Mouse (Mus musculus): ENCODE data around the gene Gm49403. TPM values are rescaled to one million over a fixed set of nuclear protein-coding genes. Genes with fewer than 3 reads are reported as not detected.
"Not testable (repeated sequence)": the region's sequence is repeated elsewhere in the genome, so short reads cannot be mapped to it uniquely, and the experiment has no call there.

Gene Gm49403
- polyA plus RNA-seq, 1 experiment from 2014 or later: not detected

GRCm38 (mm10) chr19:8850402-8850901 is 33.3 kb upstream of the Gm49403 start, which contains the start of gene Lrrn4cl:
Gene Lrrn4cl, plus strand, starts transcription at chr19:8850768.
- no peaks in the 10 kb centered on the region for H3K4me1 ChIP-seq (replicated peaks)
- no peak within 1 kb of the TSS for H3K4me2 ChIP-seq
- no peak within 1 kb of the TSS for H3K4me3 ChIP-seq
- H3K9me3 ChIP-seq: no peaks in the 10 kb centered on the region
- no peak within 1 kb of the TSS for H3K27ac ChIP-seq (replicated peaks)
- no peak for ATAC-seq (ENCODE audit: low read depth)
- 38% methylated on average over 7 of the region's 7 CpGs for WGBS
- H3K36me3 ChIP-seq: peaks cover 40% of the 10 kb centered on the region
- 0 out of 2 replicates have a peak within 1 kb of the TSS, but pooled peaks have one; percentile 43 for H3K9ac ChIP-seq
- H3K27me3 ChIP-seq: no peaks in the 10 kb centered on the region

GRCm38 (mm10) chr19:8851639-8852038 is 32.1 kb upstream of the Gm49403 start:
- H3K4me3 ChIP-seq: no peak overlapping the region

GRCm38 (mm10) chr19:8852236-8852928 is 31.3 kb upstream of the Gm49403 start:
- H3K4me3 ChIP-seq: no peak overlapping the region
- no peak overlapping the region for H3K9ac ChIP-seq
- no peak overlapping the region for H3K4me2 ChIP-seq
- no peaks in the 10 kb centered on the region for H3K9me3 ChIP-seq
- no peaks in the 10 kb centered on the region; the same call in 1 of the 2 replicates for H3K27me3 ChIP-seq
- H3K27ac ChIP-seq (replicated peaks): no peak overlapping the region
- no peaks in the 10 kb centered on the region for H3K4me1 ChIP-seq (replicated peaks)
- WGBS: 57% methylated on average over 10 of the region's 10 CpGs
- ATAC-seq (ENCODE audit: low read depth): no peak
- H3K36me3 ChIP-seq: peaks cover 20% of the 10 kb centered on the region

More at GRCm38 (mm10) chr19:8851639-8852038, 32.1 kb upstream of the Gm49403 start:
- ATAC-seq (ENCODE audit: low read depth): no peak
- WGBS: 52% methylated on average over 7 of the region's 7 CpGs
- no peak overlapping the region for H3K4me2 ChIP-seq
- H3K4me1 ChIP-seq (replicated peaks): no peaks in the 10 kb centered on the region
- no peak overlapping the region for H3K9ac ChIP-seq
- no peaks in the 10 kb centered on the region for H3K9me3 ChIP-seq
- H3K27me3 ChIP-seq: no peaks in the 10 kb centered on the region; the same call in 1 of the 2 replicates
- H3K36me3 ChIP-seq: peaks cover 28% of the 10 kb centered on the region
- no peak overlapping the region for H3K27ac ChIP-seq (replicated peaks)

- 83% methylated on average over 3 of the region's 3 CpGs for WGBS
- Histone ChIP-seq H3K36me3 (peaks cover 13% of the 10 kb centered on the region), H3K27ac (replicated peaks) (no peak overlapping the region), H3K9ac (no peak overlapping the region), H3K4me1 (replicated peaks) (no peaks in the 10 kb centered on the region), H3K4me3 (no peak overlapping the region), H3K9me3 (no peaks in the 10 kb centered on the region), H3K4me2 (no peak overlapping the region), H3K27me3 (no peaks in the 10 kb centered on the region; the same call in 1 of the 2 replicates)
- ATAC-seq (ENCODE audit: low read depth): no peak
Observed at GRCm38 (mm10) chr19:8853117-8853516, 30.6 kb upstream of the Gm49403 start.

GRCm38 (mm10) chr19:8857689-8858088 is 26.0 kb upstream of the Gm49403 start:
- Histone ChIP-seq H3K36me3 (no peaks in the 10 kb centered on the region), H3K9ac (no peak overlapping the region), H3K9me3 (no peaks in the 10 kb centered on the region), H3K4me1 (replicated peaks) (no peaks in the 10 kb centered on the region), H3K4me3 (no peak overlapping the region), H3K4me2 (no peak overlapping the region), H3K27ac (replicated peaks) (no peak overlapping the region), H3K27me3 (no peaks in the 10 kb centered on the region; the same call in 1 of the 2 replicates)
- ATAC-seq (ENCODE audit: low read depth): no peak
- WGBS: 42% methylated on average over 4 of the region's 4 CpGs

- ATAC-seq (ENCODE audit: low read depth): no peak
- no peaks in the 10 kb centered on the region for H3K9me3 ChIP-seq
- H3K36me3 ChIP-seq: no peaks in the 10 kb centered on the region
- H3K9ac ChIP-seq: no peak overlapping the region
- no peaks in the 10 kb centered on the region; the same call in 1 of the 2 replicates for H3K27me3 ChIP-seq
- no peak overlapping the region for H3K27ac ChIP-seq (replicated peaks)
- 23% methylated on average over 1 of the region's 1 CpGs for WGBS
- no peak overlapping the region for H3K4me3 ChIP-seq
- H3K4me1 ChIP-seq (replicated peaks): no peaks in the 10 kb centered on the region
- H3K4me2 ChIP-seq: no peak overlapping the region
Observed at GRCm38 (mm10) chr19:8859018-8859417, 24.7 kb upstream of the Gm49403 start.

- Histone ChIP-seq H3K9me3 (no peaks in the 10 kb centered on the region), H3K4me2 (no peak overlapping the region), H3K27me3 (no peaks in the 10 kb centered on the region), H3K27ac (replicated peaks) (no peak overlapping the region), H3K36me3 (no peaks in the 10 kb centered on the region), H3K4me3 (no peak overlapping the region), H3K9ac (no peak overlapping the region), H3K4me1 (replicated peaks) (no peaks in the 10 kb centered on the region)
- ATAC-seq (ENCODE audit: low read depth): no peak
- 84% methylated on average over 6 of the region's 6 CpGs for WGBS
Observed at GRCm38 (mm10) chr19:8864265-8864664, 19.5 kb upstream of the Gm49403 start.

- Histone ChIP-seq H3K36me3 (peaks cover 25% of the 10 kb centered on the region), H3K4me1 (replicated peaks) (peaks cover 16% of the 10 kb centered on the region), H3K4me3 (peak overlapping the region; percentile 97; the same call in 1 of the 2 replicates), H3K4me2 (peak overlapping the region; percentile 91)
- not testable (repeated sequence) for H3K27me3 ChIP-seq; H3K9me3 ChIP-seq; ATAC-seq (ENCODE audit: low read depth); H3K9ac ChIP-seq; H3K27ac ChIP-seq (replicated peaks)
- WGBS: 70% methylated on average over 3 of the region's 3 CpGs
Observed at GRCm38 (mm10) chr19:8870381-8870780, 13.3 kb upstream of the Gm49403 start.

GRCm38 (mm10) chr19:8870838-8871237 is 12.9 kb upstream of the Gm49403 start:
- H3K4me1 ChIP-seq (replicated peaks): peaks cover 16% of the 10 kb centered on the region
- WGBS: 65% methylated on average over 9 of the region's 9 CpGs
- no peaks in the 10 kb centered on the region for H3K9me3 ChIP-seq
- peak overlapping the region; percentile 91 for H3K4me2 ChIP-seq
- no peaks in the 10 kb centered on the region for H3K27me3 ChIP-seq
- peaks cover 29% of the 10 kb centered on the region for H3K36me3 ChIP-seq
- H3K4me3 ChIP-seq: peak overlapping the region; percentile 97
- H3K27ac ChIP-seq (replicated peaks): peak overlapping the region; percentile 84
- peak overlapping the region; percentile 97 for H3K9ac ChIP-seq
- ATAC-seq (ENCODE audit: low read depth): peak; percentile 51

GRCm38 (mm10) chr19:8871267-8872186 is 12.2 kb upstream of the Gm49403 start, which contains the start of gene Ubxn1:
Gene Ubxn1, plus strand, starts transcription at chr19:8871496.
- H3K9me3 ChIP-seq: no peaks in the 10 kb centered on the region
- H3K27me3 ChIP-seq: no peaks in the 10 kb centered on the region
- ATAC-seq (ENCODE audit: low read depth): peak; percentile 97
- WGBS: 1% methylated on average over 59 of the region's 59 CpGs
- peak within 1 kb of the TSS; percentile 84 for H3K27ac ChIP-seq (replicated peaks)
- peaks cover 36% of the 10 kb centered on the region for H3K36me3 ChIP-seq
- peak within 1 kb of the TSS; percentile 97 for H3K4me3 ChIP-seq
- H3K9ac ChIP-seq: peak within 1 kb of the TSS; percentile 97
- H3K4me1 ChIP-seq (replicated peaks): peaks cover 16% of the 10 kb centered on the region
- peak within 1 kb of the TSS; percentile 91 for H3K4me2 ChIP-seq

GRCm38 (mm10) chr19:8872266-8872840 is 11.4 kb upstream of the Gm49403 start:
- WGBS: 76% methylated on average over 10 of the region's 10 CpGs
- H3K4me2 ChIP-seq: peak overlapping the region; percentile 91
- peaks cover 42% of the 10 kb centered on the region for H3K36me3 ChIP-seq
- H3K9ac ChIP-seq: peak overlapping the region; percentile 97
- no peaks in the 10 kb centered on the region for H3K9me3 ChIP-seq
- H3K4me1 ChIP-seq (replicated peaks): peaks cover 16% of the 10 kb centered on the region
- peak overlapping the region; percentile 84; the same call in 1 of the 2 replicates for H3K27ac ChIP-seq (replicated peaks)
- ATAC-seq (ENCODE audit: low read depth): no peak
- H3K4me3 ChIP-seq: peak overlapping the region; percentile 97
- no peaks in the 10 kb centered on the region for H3K27me3 ChIP-seq

All from neural tube, embryonic 13.5 days (tissue).